Mouse (Mus musculus): ENCODE measurements around the gene Ffar1. TPM values are rescaled to one million over a fixed set of nuclear protein-coding genes. Genes with fewer than 3 reads are reported as not detected.

Ffar1 gene
- polyA plus RNA-seq, 1 experiment from 2014 or later = not detected

DNA sequence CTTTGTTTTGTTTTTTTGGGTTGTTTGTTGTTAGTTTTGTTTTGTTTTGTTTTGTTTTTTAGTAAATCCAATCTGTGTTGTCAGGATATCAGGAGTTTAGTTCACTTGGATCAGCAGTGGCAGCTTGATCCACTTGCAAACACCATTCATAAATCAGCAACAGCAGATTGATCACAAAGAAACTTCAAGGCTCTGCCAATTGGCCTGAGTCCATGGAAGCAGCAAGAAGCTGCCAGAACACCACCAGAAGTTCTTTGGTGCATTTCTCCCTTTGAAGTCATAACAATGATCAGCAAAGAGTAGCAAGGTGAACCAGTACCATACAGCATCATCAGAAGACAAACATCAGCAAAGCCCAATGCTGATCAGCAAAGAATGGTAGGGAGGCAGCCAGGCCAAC lies 22.7 kb upstream of the Ffar1 start:
- Histone ChIP-seq H3K9ac (no peak overlapping the region), H3K9me3 (no peaks in the 10 kb centered on the region), H3K4me3 (no peak overlapping the region), H3K27ac (replicated peaks) (no peak overlapping the region), H3K27me3 (no peaks in the 10 kb centered on the region), H3K36me3 (no peaks in the 10 kb centered on the region), H3K4me2 (no peak overlapping the region), H3K4me1 (replicated peaks) (no peaks in the 10 kb centered on the region)
- ATAC-seq (ENCODE audit: low FRiP score, low read depth) = no peak

DNA sequence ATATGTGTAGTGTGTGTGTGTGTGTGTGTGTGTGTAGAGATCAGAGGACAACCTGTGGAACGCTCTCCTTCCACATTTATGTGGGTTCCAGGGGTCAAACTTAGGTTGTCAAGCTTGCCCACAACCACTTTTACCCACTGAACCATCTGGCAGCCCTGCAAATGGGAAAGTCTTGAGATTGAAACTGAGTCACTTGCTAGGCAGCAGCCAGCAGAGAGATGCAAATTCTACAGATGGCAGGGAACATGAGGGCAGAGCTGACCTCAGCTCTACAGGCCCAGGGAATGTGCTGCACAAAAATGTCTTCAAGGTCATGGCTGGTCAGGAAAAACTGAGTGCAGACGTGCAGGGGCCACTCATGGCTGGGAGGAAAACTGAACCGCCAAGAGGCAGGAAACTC lies 20.0 kb upstream of the Ffar1 start:
- H3K9me3 ChIP-seq = no peaks in the 10 kb centered on the region
- no peak for ATAC-seq (ENCODE audit: low FRiP score, low read depth)
- H3K36me3 ChIP-seq = no peaks in the 10 kb centered on the region
- H3K27ac ChIP-seq (replicated peaks) = no peak overlapping the region
- no peaks in the 10 kb centered on the region for H3K27me3 ChIP-seq
- no peak overlapping the region for H3K4me3 ChIP-seq
- no peak overlapping the region for H3K9ac ChIP-seq
- H3K4me2 ChIP-seq = no peak overlapping the region
- no peaks in the 10 kb centered on the region for H3K4me1 ChIP-seq (replicated peaks)
- WGBS = 84% methylated on average over 3 of the region's 3 CpGs

DNA sequence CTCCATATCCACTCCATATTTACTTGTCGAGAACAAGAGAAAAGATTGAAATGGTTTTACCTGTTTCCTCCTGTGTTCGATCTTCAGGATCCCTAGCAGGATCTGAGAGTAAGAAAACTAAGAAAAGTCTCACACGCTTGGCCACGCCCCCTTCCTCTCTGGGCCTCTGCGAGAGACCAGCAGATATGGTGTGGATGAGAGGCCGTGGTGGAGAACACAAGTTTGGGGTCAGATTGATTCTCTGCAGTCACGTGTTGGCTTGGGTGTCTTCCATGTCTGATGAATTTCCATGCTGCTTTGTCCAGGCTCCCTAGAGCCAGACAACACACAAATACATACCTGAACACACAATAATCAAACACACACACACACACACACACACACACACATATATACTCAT lies 18.8 kb upstream of the Ffar1 start, which contains the start of gene Cd22:
Gene Cd22 (minus strand): TSS at position 167 of the 400 bp plus-strand sequence.
- ATAC-seq (ENCODE audit: low FRiP score, low read depth) = no peak
- Histone ChIP-seq H3K4me2 (no peak within 1 kb of the TSS), H3K4me3 (no peak within 1 kb of the TSS), H3K4me1 (replicated peaks) (no peaks in the 10 kb centered on the region), H3K9ac (no peak within 1 kb of the TSS), H3K27ac (replicated peaks) (no peak within 1 kb of the TSS), H3K9me3 (no peaks in the 10 kb centered on the region), H3K36me3 (no peaks in the 10 kb centered on the region), H3K27me3 (no peaks in the 10 kb centered on the region)
- WGBS = 76% methylated on average over 7 of the region's 7 CpGs

DNA sequence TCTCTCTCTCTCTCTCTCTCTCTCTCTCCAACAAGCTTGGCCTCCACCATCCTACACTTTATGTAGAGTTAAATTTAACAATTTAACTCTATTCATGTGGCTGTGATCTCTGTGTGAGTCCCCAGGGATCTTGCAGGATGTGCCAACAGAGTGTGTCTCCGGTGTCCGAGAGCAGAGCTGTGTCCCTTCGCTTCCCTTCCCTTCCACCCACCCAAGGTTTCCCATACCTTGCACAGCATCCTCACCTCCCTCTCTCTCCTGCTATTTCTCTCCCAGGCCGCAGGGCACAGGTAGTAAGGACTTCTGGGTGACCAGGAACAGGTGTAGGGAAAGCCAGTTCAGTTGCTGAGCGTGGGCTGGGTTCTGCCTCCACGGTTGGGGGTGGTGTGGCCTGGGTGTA lies 17.6 kb upstream of the Ffar1 start:
- Histone ChIP-seq H3K4me3 (no peak overlapping the region), H3K36me3 (no peaks in the 10 kb centered on the region), H3K4me1 (replicated peaks) (no peaks in the 10 kb centered on the region), H3K9ac (no peak overlapping the region), H3K9me3 (no peaks in the 10 kb centered on the region), H3K27me3 (no peaks in the 10 kb centered on the region), H3K4me2 (no peak overlapping the region), H3K27ac (replicated peaks) (no peak overlapping the region)
- no peak for ATAC-seq (ENCODE audit: low FRiP score, low read depth)
- WGBS = 89% methylated on average over 6 of the region's 6 CpGs

DNA sequence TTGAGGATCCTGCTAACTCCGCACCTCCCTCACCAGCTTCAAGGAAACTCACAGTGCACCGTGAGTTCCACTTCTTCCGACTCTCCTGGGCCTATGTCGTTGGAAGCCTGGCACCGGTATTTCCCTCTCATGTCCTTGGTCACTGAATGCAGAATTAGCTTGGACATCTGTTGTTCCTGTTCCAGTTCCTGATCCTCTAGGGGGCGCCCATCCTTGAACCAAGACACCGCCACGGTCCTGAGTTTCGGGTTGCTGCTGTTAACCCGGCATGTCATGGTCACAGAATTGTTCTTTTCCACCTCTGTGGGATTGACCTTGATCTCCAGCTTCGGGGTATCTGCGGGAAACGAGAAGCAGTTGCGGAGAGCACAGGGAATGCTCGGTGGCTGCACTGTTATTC lies 11.7 kb upstream of the Ffar1 start:
- no peaks in the 10 kb centered on the region for H3K36me3 ChIP-seq

GRCm38 (mm10) chr7:30863386-30863785 lies 2.0 kb upstream of the Ffar1 start:
- Histone ChIP-seq H3K9ac (no peak overlapping the region), H3K4me1 (replicated peaks) (no peaks in the 10 kb centered on the region), H3K9me3 (no peaks in the 10 kb centered on the region), H3K27ac (replicated peaks) (no peak overlapping the region), H3K4me3 (no peak overlapping the region), H3K27me3 (no peaks in the 10 kb centered on the region), H3K4me2 (no peak overlapping the region), H3K36me3 (no peaks in the 10 kb centered on the region)
- WGBS = 70% methylated on average over 8 of the region's 8 CpGs
- no peak for ATAC-seq (ENCODE audit: low FRiP score, low read depth)

More for the DNA sequence above, 11.7 kb upstream of the Ffar1 start:
- no peak overlapping the region for H3K27ac ChIP-seq (replicated peaks)
- H3K4me3 ChIP-seq = peak overlapping the region; percentile 13; the same call in 1 of the 2 replicates
- H3K9ac ChIP-seq = no peak overlapping the region
- ATAC-seq (ENCODE audit: low FRiP score, low read depth) = no peak
- WGBS = 19% methylated on average over 15 of the region's 15 CpGs
- H3K27me3 ChIP-seq = no peaks in the 10 kb centered on the region
- H3K9me3 ChIP-seq = no peaks in the 10 kb centered on the region
- H3K4me1 ChIP-seq (replicated peaks) = no peaks in the 10 kb centered on the region
- H3K4me2 ChIP-seq = peak overlapping the region; percentile 44

GRCm38 (mm10) chr7:30859635-30860402 lies 1.5 kb downstream of the Ffar1 start:
- Histone ChIP-seq H3K4me2 (peak overlapping the region; percentile 54), H3K27ac (replicated peaks) (no peak overlapping the region), H3K36me3 (no peaks in the 10 kb centered on the region), H3K27me3 (no peaks in the 10 kb centered on the region), H3K4me1 (replicated peaks) (no peaks in the 10 kb centered on the region), H3K4me3 (peak overlapping the region; percentile 32), H3K9me3 (no peaks in the 10 kb centered on the region), H3K9ac (no peak overlapping the region)
- 8% methylated on average over 14 of the region's 16 CpGs for WGBS
- ATAC-seq (ENCODE audit: low FRiP score, low read depth) = peak; percentile 75

- Histone ChIP-seq H3K4me1 (replicated peaks) (no peaks in the 10 kb centered on the region), H3K36me3 (no peaks in the 10 kb centered on the region), H3K9ac (no peak overlapping the region), H3K9me3 (no peaks in the 10 kb centered on the region), H3K27ac (replicated peaks) (no peak overlapping the region), H3K4me3 (no peak overlapping the region), H3K27me3 (no peaks in the 10 kb centered on the region), H3K4me2 (peak overlapping the region; percentile 54; the same call in 1 of the 2 replicates)
- peak; percentile 66 for ATAC-seq (ENCODE audit: low FRiP score, low read depth)
These were observed 2.1 kb downstream of the Ffar1 start for GRCm38 (mm10) chr7:30859290-30859634.

DNA sequence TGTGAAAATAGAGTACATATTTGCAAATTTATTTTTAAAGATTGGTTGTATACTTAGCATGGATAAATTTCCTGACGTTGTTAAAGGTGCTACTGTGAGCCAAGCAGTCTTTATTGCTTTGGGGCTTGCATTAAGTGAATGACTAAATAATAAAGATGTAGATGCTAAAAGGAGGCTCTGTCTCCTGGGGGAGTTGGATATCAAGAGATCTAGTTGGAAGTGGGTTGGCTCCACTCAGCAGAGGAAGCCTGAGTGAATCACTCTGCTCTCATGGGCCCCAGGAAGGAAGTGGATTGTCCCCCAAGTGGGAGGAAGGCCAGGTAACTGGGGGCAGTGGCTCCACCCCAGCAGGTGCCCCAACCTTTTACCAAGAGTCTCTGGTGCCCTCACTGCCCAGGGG lies 3.6 kb downstream of the Ffar1 start:
- Histone ChIP-seq H3K4me2 (no peak overlapping the region), H3K9ac (no peak overlapping the region), H3K36me3 (no peaks in the 10 kb centered on the region), H3K27me3 (no peaks in the 10 kb centered on the region), H3K4me3 (no peak overlapping the region), H3K4me1 (replicated peaks) (no peaks in the 10 kb centered on the region), H3K27ac (replicated peaks) (no peak overlapping the region), H3K9me3 (no peaks in the 10 kb centered on the region)
- WGBS = 74% methylated on average over 1 of the region's 1 CpGs
- ATAC-seq (ENCODE audit: low FRiP score, low read depth) = no peak

DNA sequence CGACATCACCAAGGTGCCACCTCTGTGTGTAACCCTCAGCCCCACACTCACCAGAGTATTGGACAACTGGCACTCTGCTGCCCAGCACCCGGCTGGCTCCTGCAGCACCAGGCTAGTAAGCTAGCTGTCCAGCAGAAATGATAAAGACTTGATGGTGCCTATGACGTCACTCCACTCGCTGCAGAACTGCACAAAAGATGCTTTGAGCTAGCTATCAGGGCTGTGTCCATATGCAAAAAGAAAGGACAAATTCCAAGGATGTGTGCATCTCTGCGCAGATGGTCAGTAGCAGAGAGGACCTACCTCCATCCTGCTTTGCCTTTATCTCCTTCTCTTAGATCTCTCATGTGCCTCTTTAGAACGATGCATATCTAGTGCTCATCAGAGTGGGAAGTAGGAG lies 5.3 kb downstream of the Ffar1 start, which contains the start of gene Ffar3:
Gene Ffar3 (minus strand): TSS at position 101 of the 400 bp plus-strand sequence.
- Histone ChIP-seq H3K9ac (no peak within 1 kb of the TSS), H3K4me1 (replicated peaks) (no peaks in the 10 kb centered on the region), H3K9me3 (no peaks in the 10 kb centered on the region), H3K4me3 (no peak within 1 kb of the TSS), H3K27me3 (no peaks in the 10 kb centered on the region), H3K4me2 (no peak within 1 kb of the TSS), H3K36me3 (no peaks in the 10 kb centered on the region), H3K27ac (replicated peaks) (no peak within 1 kb of the TSS)
- 82% methylated on average over 6 of the region's 6 CpGs for WGBS
- no peak for ATAC-seq (ENCODE audit: low FRiP score, low read depth)

GRCm38 (mm10) chr7:30851421-30851820 lies 9.9 kb downstream of the Ffar1 start:
- no peak for ATAC-seq (ENCODE audit: low FRiP score, low read depth)
- Histone ChIP-seq H3K27ac (replicated peaks) (no peak overlapping the region), H3K9me3 (no peaks in the 10 kb centered on the region), H3K4me1 (replicated peaks) (no peaks in the 10 kb centered on the region), H3K4me3 (no peak overlapping the region), H3K9ac (no peak overlapping the region), H3K36me3 (no peaks in the 10 kb centered on the region), H3K27me3 (no peaks in the 10 kb centered on the region), H3K4me2 (no peak overlapping the region)
- 84% methylated on average over 1 of the region's 1 CpGs for WGBS

- no peaks in the 10 kb centered on the region for H3K36me3 ChIP-seq
- no peaks in the 10 kb centered on the region for H3K27me3 ChIP-seq
- H3K4me2 ChIP-seq = no peak overlapping the region
- no peak overlapping the region for H3K9ac ChIP-seq
- 66% methylated on average over 6 of the region's 6 CpGs for WGBS
- no peak for ATAC-seq (ENCODE audit: low FRiP score, low read depth)
- no peak overlapping the region for H3K27ac ChIP-seq (replicated peaks)
- peaks cover 5% of the 10 kb centered on the region; the same call in 1 of the 2 replicates for H3K4me1 ChIP-seq (replicated peaks)
- H3K9me3 ChIP-seq = no peaks in the 10 kb centered on the region
- no peak overlapping the region for H3K4me3 ChIP-seq
These were observed 13.4 kb downstream of the Ffar1 start for GRCm38 (mm10) chr7:30847934-30848333.

DNA sequence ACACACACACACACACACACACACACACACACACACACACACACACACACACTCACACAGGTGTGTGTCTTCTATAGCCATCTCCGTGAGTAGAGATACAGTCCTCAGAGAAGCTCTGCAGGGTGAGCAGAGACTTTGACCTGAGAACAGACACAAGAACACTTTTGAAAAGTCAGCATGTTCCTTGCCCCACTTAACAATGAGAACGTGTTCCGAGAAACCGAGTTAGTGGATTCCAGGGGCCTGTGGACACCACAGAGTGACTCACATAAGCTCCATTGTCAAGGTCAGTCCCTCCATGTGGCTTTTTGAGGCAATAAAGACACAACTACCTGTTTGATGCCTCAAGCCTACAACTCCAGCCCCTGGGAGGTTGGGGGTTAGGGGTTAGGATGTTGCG lies 14.0 kb downstream of the Ffar1 start:
- Histone ChIP-seq H3K27me3 (no peaks in the 10 kb centered on the region), H3K4me2 (no peak overlapping the region), H3K9ac (no peak overlapping the region), H3K27ac (replicated peaks) (no peak overlapping the region), H3K9me3 (no peaks in the 10 kb centered on the region), H3K4me1 (replicated peaks) (peaks cover 5% of the 10 kb centered on the region; the same call in 1 of the 2 replicates), H3K36me3 (no peaks in the 10 kb centered on the region), H3K4me3 (no peak overlapping the region)
- WGBS = 87% methylated on average over 5 of the region's 5 CpGs
- no peak for ATAC-seq (ENCODE audit: low FRiP score, low read depth)
